Mouse (Mus musculus) megakaryocyte, embryonic 14.5 days (primary cell): Measurements from ENCODE around the gene Gsg1. TPM values are rescaled to one million over a fixed set of nuclear protein-coding genes. Genes with fewer than 3 reads are reported as not detected.

Experiments
- H3K27me3 ChIP-seq: replicated peaks from 2 replicates; pipeline ENCODE3; 2012; ENCODE audit warnings: inconsistent platforms
- H3K36me3 ChIP-seq: replicated peaks from 2 replicates; pipeline ENCODE3; 2012; ENCODE audit warnings: low read length, inconsistent platforms, mixed read lengths
- H3K4me1 ChIP-seq: 2 replicates; pipeline ENCODE4 v1.6.1; 2012; ENCODE audit warnings: inconsistent platforms
- H3K4me3 ChIP-seq: replicated peaks from 2 replicates; pipeline ENCODE3; 2012; ENCODE audit warnings: moderate library complexity, mild to moderate bottlenecking, inconsistent platforms
- H3K9me3 ChIP-seq: 2 replicates; pipeline ENCODE4 v1.6.1; 2012; ENCODE audit warnings: inconsistent platforms
- FLI1 ChIP-seq: IDR thresholded peaks from 2 replicates; pipeline ENCODE4 v1.6.1; 2012; ENCODE audit warnings: low read length, inconsistent platforms, mixed read lengths
- GATA1 ChIP-seq: IDR thresholded peaks from 3 replicates; pipeline ENCODE4 v1.6.1; 2012; ENCODE audit warnings: mixed read lengths, low read length, inconsistent platforms, borderline replicate concordance
- polyA plus RNA-seq: library from polyadenylated mRNA; stranded (reverse); fragments of >175 nt; gene quantifications from 2 replicates; pipeline ENCODE4 v1.2.3, GENCODE M21; 2012; ENCODE audit warnings: low replicate concordance; ENCODE audit not compliant: insufficient read depth

Gene Gsg1
- polyA plus RNA-seq, 1 experiment: not detected

- TF ChIP-seq FLI1 (no peak), GATA1 (no peak)
- Histone ChIP-seq H3K9me3 (peaks cover 7% of the 10 kb centered on the region; the same call in 1 of the 2 replicates), H3K4me3 (peak overlapping the region; percentile 44), H3K27me3 (no peaks in the 10 kb centered on the region), H3K4me1 (peaks cover 50% of the 10 kb centered on the region), H3K36me3 (peaks cover 59% of the 10 kb centered on the region)
These were observed 35.8 kb downstream of the Gsg1 start for GRCm38 (mm10) chr6:135218330-135218729.

- TF ChIP-seq FLI1 (no peak), GATA1 (no peak)
- Histone ChIP-seq H3K27me3 (no peaks in the 10 kb centered on the region), H3K4me3 (no peak overlapping the region), H3K4me1 (peaks cover 23% of the 10 kb centered on the region), H3K9me3 (peaks cover 1% of the 10 kb centered on the region; the same call in 1 of the 2 replicates), H3K36me3 (peaks cover 60% of the 10 kb centered on the region)
These were observed 41.5 kb downstream of the Gsg1 start for GRCm38 (mm10) chr6:135212666-135213065.

- H3K4me1 ChIP-seq: peaks cover 15% of the 10 kb centered on the region
- no peak overlapping the region for H3K4me3 ChIP-seq
- no peaks in the 10 kb centered on the region for H3K9me3 ChIP-seq
- TF ChIP-seq GATA1 (no peak), FLI1 (no peak)
- H3K27me3 ChIP-seq: no peaks in the 10 kb centered on the region
- peaks cover 47% of the 10 kb centered on the region for H3K36me3 ChIP-seq
These were observed 43.0 kb downstream of the Gsg1 start for GRCm38 (mm10) chr6:135211169-135211568.

- Histone ChIP-seq H3K36me3 (peaks cover 32% of the 10 kb centered on the region), H3K4me3 (no peak overlapping the region), H3K27me3 (no peaks in the 10 kb centered on the region), H3K4me1 (peaks cover 8% of the 10 kb centered on the region; the same call in 1 of the 2 replicates), H3K9me3 (no peaks in the 10 kb centered on the region)
- no peak for TF ChIP-seq FLI1
- no peak for TF ChIP-seq GATA1
These were observed 47.2 kb downstream of the Gsg1 start for GRCm38 (mm10) chr6:135206909-135207308.

GRCm38 (mm10) chr6:135205802-135206201 lies 48.3 kb downstream of the Gsg1 start:
- Histone ChIP-seq H3K4me3 (no peak overlapping the region), H3K9me3 (no peaks in the 10 kb centered on the region), H3K36me3 (peaks cover 24% of the 10 kb centered on the region), H3K4me1 (peaks cover 10% of the 10 kb centered on the region), H3K27me3 (no peaks in the 10 kb centered on the region)
- TF ChIP-seq FLI1 (no peak), GATA1 (no peak)

- H3K36me3 ChIP-seq: peaks cover 17% of the 10 kb centered on the region
- TF ChIP-seq FLI1 (no peak), GATA1 (no peak)
- H3K4me1 ChIP-seq: peaks cover 20% of the 10 kb centered on the region
- H3K27me3 ChIP-seq: no peaks in the 10 kb centered on the region
- no peaks in the 10 kb centered on the region for H3K9me3 ChIP-seq
- H3K4me3 ChIP-seq: no peak overlapping the region
These were observed 49.3 kb downstream of the Gsg1 start for GRCm38 (mm10) chr6:135204869-135205268.

GRCm38 (mm10) chr6:135203737-135204136 lies 50.4 kb downstream of the Gsg1 start:
- no peaks in the 10 kb centered on the region for H3K9me3 ChIP-seq
- H3K4me3 ChIP-seq: no peak overlapping the region
- peaks cover 9% of the 10 kb centered on the region for H3K36me3 ChIP-seq
- TF ChIP-seq GATA1 (no peak), FLI1 (no peak)
- H3K4me1 ChIP-seq: peaks cover 27% of the 10 kb centered on the region
- H3K27me3 ChIP-seq: no peaks in the 10 kb centered on the region

- no peaks in the 10 kb centered on the region for H3K27me3 ChIP-seq
- no peak overlapping the region for H3K4me3 ChIP-seq
- no peak for TF ChIP-seq FLI1
- TF ChIP-seq GATA1: no peak
- H3K4me1 ChIP-seq: peaks cover 37% of the 10 kb centered on the region
- H3K36me3 ChIP-seq: peaks cover 8% of the 10 kb centered on the region
- no peaks in the 10 kb centered on the region for H3K9me3 ChIP-seq
These were observed 51.5 kb downstream of the Gsg1 start for GRCm38 (mm10) chr6:135202668-135203067.

- TF ChIP-seq GATA1: no peak
- no peak overlapping the region for H3K4me3 ChIP-seq
- H3K9me3 ChIP-seq: no peaks in the 10 kb centered on the region
- H3K27me3 ChIP-seq: no peaks in the 10 kb centered on the region
- H3K4me1 ChIP-seq: peaks cover 50% of the 10 kb centered on the region
- H3K36me3 ChIP-seq: peaks cover 6% of the 10 kb centered on the region
These were observed 53.8 kb downstream of the Gsg1 start for GRCm38 (mm10) chr6:135200122-135200957.

- Histone ChIP-seq H3K4me3 (peak overlapping the region; percentile 98), H3K36me3 (peaks cover 6% of the 10 kb centered on the region), H3K27me3 (no peaks in the 10 kb centered on the region), H3K4me1 (peaks cover 47% of the 10 kb centered on the region), H3K9me3 (no peaks in the 10 kb centered on the region)
- TF ChIP-seq FLI1 (no peak), GATA1 (no peak)
These were observed 55.4 kb downstream of the Gsg1 start for GRCm38 (mm10) chr6:135198726-135199125.
